Mouse (Mus musculus): ENCODE results near the gene Hmgn5.
A peak's percentile ranks its signal among the peaks of the same experiment; 100 is the strongest.

The Hmgn5 gene

GRCm38 (mm10) chrX:109013283-109013682 is at the start of gene Hmgn5:
TSS of gene Hmgn5 (minus strand) at chrX:109013404.
- DNase-seq (ENCODE audit: low spot score) = peak; percentile 90

GRCm38 (mm10) chrX:109047773-109048172 is 34.6 kb upstream of the Hmgn5 start:
- DNase-seq (ENCODE audit: low spot score) = no peak

- DNase-seq (ENCODE audit: low spot score) = no peak
These were observed 13.0 kb upstream of the Hmgn5 start for GRCm38 (mm10) chrX:109026224-109026623.

GRCm38 (mm10) chrX:109020858-109021257 is 7.7 kb upstream of the Hmgn5 start:
- DNase-seq (ENCODE audit: low spot score) = no peak

GRCm38 (mm10) chrX:109014166-109014565 is 962 bp upstream of the Hmgn5 start:
- DNase-seq (ENCODE audit: low spot score) = no peak

GRCm38 (mm10) chrX:109013686-109014085 is 482 bp upstream of the Hmgn5 start:
- peak; percentile 34 for DNase-seq (ENCODE audit: low spot score)

GRCm38 (mm10) chrX:109012371-109013031 is 703 bp downstream of the Hmgn5 start:
- DNase-seq (ENCODE audit: low spot score) = peak; percentile 62

- DNase-seq (ENCODE audit: low spot score) = peak; percentile 30
These were observed 1.5 kb downstream of the Hmgn5 start for GRCm38 (mm10) chrX:109011611-109012185.

GRCm38 (mm10) chrX:109001277-109001676 is 11.9 kb downstream of the Hmgn5 start:
- DNase-seq (ENCODE audit: low spot score) = no peak
